Mouse (Mus musculus) E14TG2a.4 (cell line): ENCODE results near the gene Prss44.
"Not testable (repeated sequence)": the region's sequence is repeated elsewhere in the genome, so short reads cannot be mapped to it uniquely, and the experiment has no call there.

Source experiments
- H3K27me3 ChIP-seq: 2 replicates; pipeline ENCODE4 v1.6.1; 2014; ENCODE audit warnings: low read length, control low read depth; ENCODE audit not compliant: insufficient read depth
- H3K36me3 ChIP-seq: 2 replicates; pipeline ENCODE4 v1.6.1; 2014; ENCODE audit warnings: low read length, control low read depth; ENCODE audit not compliant: insufficient read depth
- H3K4me1 ChIP-seq: replicated peaks from 2 replicates; pipeline ENCODE4 v1.6.1; 2014; ENCODE audit warnings: low read depth, low read length, control low read depth
- H3K4me3 ChIP-seq: replicated peaks from 2 replicates; pipeline ENCODE4 v1.5.1; 2014; ENCODE audit warnings: mild to moderate bottlenecking, low read length
- H3K9me3 ChIP-seq: 2 replicates; pipeline ENCODE4 v1.6.1; 2014; ENCODE audit warnings: low read length, control low read depth
- CTCF ChIP-seq: conservative IDR thresholded peaks from 2 replicates; pipeline ENCODE4 v1.5.1; 2014; ENCODE audit warnings: low read length
- NANOG ChIP-seq: IDR thresholded peaks from 2 replicates; pipeline ENCODE4 v1.6.1; 2014; ENCODE audit warnings: borderline replicate concordance, low read length, mixed read lengths
- POU5F1 ChIP-seq: IDR thresholded peaks from 2 replicates; pipeline ENCODE4 v1.6.1; 2014; ENCODE audit warnings: low read length, borderline replicate concordance

Prss44 gene

GRCm38 (mm10) chr9:110781731-110782130 is 32.1 kb upstream of the Prss44 start:
- no peaks in the 10 kb centered on the region for H3K36me3 ChIP-seq
- peak overlapping the region; percentile 79 for H3K4me3 ChIP-seq
- H3K9me3 ChIP-seq, result no peaks in the 10 kb centered on the region
- TF ChIP-seq NANOG (no peak), CTCF (no peak), POU5F1 (no peak)
- peaks cover 59% of the 10 kb centered on the region for H3K27me3 ChIP-seq
- H3K4me1 ChIP-seq, result peaks cover 18% of the 10 kb centered on the region; the same call in 1 of the 2 replicates

- TF ChIP-seq NANOG (no peak), POU5F1 (no peak), CTCF (no peak)
- H3K36me3 ChIP-seq, result no peaks in the 10 kb centered on the region
These were observed 30.2 kb upstream of the Prss44 start for GRCm38 (mm10) chr9:110783611-110784010.

DNA sequence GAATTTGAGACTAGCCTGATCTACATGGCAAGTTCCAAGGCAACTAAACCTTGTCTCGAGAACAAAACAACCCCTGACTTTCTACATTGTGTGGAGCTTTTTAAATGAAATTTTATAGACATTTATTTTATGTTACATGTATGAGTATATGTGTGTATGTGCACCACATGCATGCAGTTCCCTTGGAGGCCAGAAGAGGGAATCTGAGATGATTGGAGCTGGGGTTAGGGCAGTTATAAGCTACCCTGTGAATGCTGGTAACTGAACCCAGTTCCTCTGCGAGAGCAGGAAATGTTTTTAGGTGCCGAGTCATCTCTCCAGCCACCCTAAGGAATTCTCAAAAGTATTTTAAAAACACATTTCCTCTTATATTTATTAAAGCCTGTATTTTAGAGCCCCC is 25.6 kb upstream of the Prss44 start:
- no peak overlapping the region for H3K4me3 ChIP-seq
- H3K27me3 ChIP-seq, result peaks cover 5% of the 10 kb centered on the region
- no peaks in the 10 kb centered on the region for H3K4me1 ChIP-seq
- TF ChIP-seq CTCF (peak; percentile 59), POU5F1 (no peak), NANOG (no peak)
- no peaks in the 10 kb centered on the region for H3K9me3 ChIP-seq
- peaks cover 1% of the 10 kb centered on the region; the same call in 1 of the 2 replicates for H3K36me3 ChIP-seq

More at GRCm38 (mm10) chr9:110783611-110784010, 30.2 kb upstream of the Prss44 start:
- H3K4me3 ChIP-seq, result no peak overlapping the region
- peaks cover 18% of the 10 kb centered on the region; the same call in 1 of the 2 replicates for H3K4me1 ChIP-seq
- no peaks in the 10 kb centered on the region for H3K9me3 ChIP-seq
- peaks cover 43% of the 10 kb centered on the region for H3K27me3 ChIP-seq

DNA sequence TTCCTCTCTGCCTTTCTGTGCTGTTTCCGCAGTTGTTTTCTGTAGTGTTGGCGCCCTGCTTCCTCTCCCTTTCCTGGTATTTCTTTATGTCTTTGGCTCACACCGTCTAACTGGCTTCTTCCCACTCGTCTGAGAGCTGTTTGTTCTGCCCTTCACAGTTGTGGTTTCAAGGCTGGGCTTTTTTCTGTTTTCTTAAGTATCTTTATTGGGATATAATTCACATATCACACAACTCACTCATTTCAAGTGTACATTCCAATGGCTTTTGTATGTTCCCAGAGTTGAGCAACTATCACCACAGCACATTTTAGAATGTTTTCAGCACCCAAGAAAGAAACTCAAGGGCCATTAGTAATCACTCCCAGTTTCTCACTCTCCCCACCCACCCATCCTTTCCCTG is 23.3 kb upstream of the Prss44 start:
- no peak for TF ChIP-seq CTCF
- no peak for TF ChIP-seq POU5F1
- no peak for TF ChIP-seq NANOG
- Histone ChIP-seq H3K27me3 (no peaks in the 10 kb centered on the region), H3K9me3 (no peaks in the 10 kb centered on the region)

DNA sequence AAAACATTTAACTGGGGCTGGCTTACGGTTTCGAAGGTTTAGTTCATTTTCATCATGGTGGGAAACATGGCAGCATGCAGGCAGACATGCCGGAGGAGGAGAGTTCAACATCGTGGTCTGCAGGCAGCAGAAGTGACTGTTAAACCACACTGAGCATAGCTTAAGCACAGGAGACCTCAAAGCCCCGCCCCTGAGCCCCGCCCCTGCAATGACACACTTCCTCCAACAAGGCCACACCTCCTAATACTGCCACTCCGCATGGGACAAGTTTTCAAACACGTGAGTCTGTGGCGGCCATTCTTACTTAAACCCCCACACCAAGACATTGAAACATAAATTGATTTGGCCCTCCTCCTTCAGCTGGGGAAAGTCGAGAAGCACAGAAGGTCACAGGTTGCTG is 16.8 kb upstream of the Prss44 start:
- Histone ChIP-seq H3K27me3 (no peaks in the 10 kb centered on the region), H3K36me3 (peaks cover 32% of the 10 kb centered on the region), H3K9me3 (no peaks in the 10 kb centered on the region; the same call in 1 of the 2 replicates)

More for the DNA sequence above, 23.3 kb upstream of the Prss44 start:
- H3K4me1 ChIP-seq, result no peaks in the 10 kb centered on the region
- no peak overlapping the region for H3K4me3 ChIP-seq
- peaks cover 10% of the 10 kb centered on the region; the same call in 1 of the 2 replicates for H3K36me3 ChIP-seq

DNA sequence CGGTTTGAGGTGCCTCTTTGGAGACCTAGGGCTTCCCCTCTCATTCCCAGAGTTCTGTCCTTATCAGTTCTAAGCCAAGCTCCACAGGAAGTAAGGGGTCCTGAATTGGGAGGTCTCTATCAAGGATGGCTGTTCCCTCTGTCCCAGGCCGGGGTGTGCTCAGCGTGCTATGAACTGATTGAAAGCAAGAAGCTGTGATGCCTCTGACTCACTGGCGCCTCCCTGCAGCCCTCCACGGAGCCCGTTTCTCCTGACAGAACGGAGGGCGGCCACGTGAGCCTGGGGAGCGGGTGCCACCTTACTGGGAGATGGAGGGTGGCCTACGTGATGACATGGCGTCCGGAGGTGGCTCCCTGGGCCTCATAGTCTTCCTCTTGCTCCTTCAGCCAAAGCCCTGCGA is 15.9 kb upstream of the Prss44 start, which contains the start of gene Prss42:
TSS of gene Prss42 (plus strand) at position 301 of the 400 bp plus-strand sequence.
- Histone ChIP-seq H3K4me3 (peak within 1 kb of the TSS; percentile 74), H3K4me1 (peaks cover 30% of the 10 kb centered on the region), H3K36me3 (peaks cover 35% of the 10 kb centered on the region), H3K27me3 (no peaks in the 10 kb centered on the region), H3K9me3 (no peaks in the 10 kb centered on the region; the same call in 1 of the 2 replicates)
- TF ChIP-seq NANOG, result no peak

More for the DNA sequence above, 16.8 kb upstream of the Prss44 start:
- H3K4me1 ChIP-seq, result peaks cover 30% of the 10 kb centered on the region
- peak overlapping the region; percentile 74 for H3K4me3 ChIP-seq
- TF ChIP-seq NANOG (no peak), CTCF (no peak), POU5F1 (no peak)

GRCm38 (mm10) chr9:110800834-110801479 is 12.8 kb upstream of the Prss44 start:
- Histone ChIP-seq H3K9me3 (no peaks in the 10 kb centered on the region; the same call in 1 of the 2 replicates), H3K27me3 (no peaks in the 10 kb centered on the region), H3K4me3 (no peak overlapping the region), H3K36me3 (peaks cover 41% of the 10 kb centered on the region), H3K4me1 (peaks cover 28% of the 10 kb centered on the region)
- TF ChIP-seq CTCF (no peak), POU5F1 (no peak), NANOG (no peak)

GRCm38 (mm10) chr9:110803294-110803693 is 10.5 kb upstream of the Prss44 start:
- Histone ChIP-seq H3K36me3 (peaks cover 42% of the 10 kb centered on the region), H3K27me3 (no peaks in the 10 kb centered on the region), H3K4me1 (peaks cover 6% of the 10 kb centered on the region), H3K4me3 (no peak overlapping the region), H3K9me3 (no peaks in the 10 kb centered on the region)
- TF ChIP-seq CTCF (no peak), POU5F1 (no peak), NANOG (no peak)

GRCm38 (mm10) chr9:110810051-110810450 is 3.7 kb upstream of the Prss44 start:
- H3K4me1 ChIP-seq, result peaks cover 10% of the 10 kb centered on the region
- H3K4me3 ChIP-seq, result no peak overlapping the region
- peaks cover 10% of the 10 kb centered on the region; the same call in 1 of the 2 replicates for H3K36me3 ChIP-seq
- TF ChIP-seq NANOG, result no peak
- no peak for TF ChIP-seq CTCF
- TF ChIP-seq POU5F1, result no peak
- peaks cover 24% of the 10 kb centered on the region for H3K27me3 ChIP-seq
- H3K9me3 ChIP-seq, result no peaks in the 10 kb centered on the region

DNA sequence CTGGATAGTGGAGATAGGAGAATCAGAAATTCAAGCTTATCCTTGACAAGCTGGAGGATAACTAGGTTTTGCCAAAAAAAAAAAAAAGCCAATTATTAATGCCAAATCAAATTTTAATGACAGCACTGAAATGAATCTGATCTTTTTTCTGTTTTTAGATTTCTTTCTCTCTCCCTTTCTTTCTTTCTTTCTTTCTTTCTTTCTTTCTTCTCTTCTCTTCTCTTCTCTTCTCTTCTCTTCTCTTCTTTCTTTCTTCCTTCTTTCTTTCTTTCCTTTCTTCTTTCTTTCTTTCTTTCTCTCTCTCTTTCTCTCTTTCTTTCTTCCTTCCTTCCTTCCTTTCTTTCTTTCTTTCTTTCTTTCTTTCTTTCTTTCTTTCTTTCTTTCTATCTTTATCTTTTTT is 6.8 kb downstream of the Prss44 start:
- H3K36me3 ChIP-seq, H3K4me1 ChIP-seq, H3K4me3 ChIP-seq, H3K9me3 ChIP-seq: not testable (repeated sequence)
- peaks cover 79% of the 10 kb centered on the region for H3K27me3 ChIP-seq
